Mouse (Mus musculus): ENCODE results near the gene Gm21953.
"Not testable (repeated sequence)": the region's sequence is repeated elsewhere in the genome, so short reads cannot be mapped to it uniquely, and the experiment has no call there.

Gene Gm21953

GRCm38 (mm10) chr4:42293967-42294366 is at the start of gene Gm21953:
Gene Gm21953 (plus strand): TSS chr4:42294267.
- DNase-seq (ENCODE audit: low spot score in 2 of 2): not testable (repeated sequence)

GRCm38 (mm10) chr4:42255467-42255866 is 38.6 kb upstream of the Gm21953 start, which contains the start of gene Ccl21b:
Gene Ccl21b (plus strand): TSS chr4:42255767.
- DNase-seq (ENCODE audit: low spot score in 2 of 2): not testable (repeated sequence)

DNA sequence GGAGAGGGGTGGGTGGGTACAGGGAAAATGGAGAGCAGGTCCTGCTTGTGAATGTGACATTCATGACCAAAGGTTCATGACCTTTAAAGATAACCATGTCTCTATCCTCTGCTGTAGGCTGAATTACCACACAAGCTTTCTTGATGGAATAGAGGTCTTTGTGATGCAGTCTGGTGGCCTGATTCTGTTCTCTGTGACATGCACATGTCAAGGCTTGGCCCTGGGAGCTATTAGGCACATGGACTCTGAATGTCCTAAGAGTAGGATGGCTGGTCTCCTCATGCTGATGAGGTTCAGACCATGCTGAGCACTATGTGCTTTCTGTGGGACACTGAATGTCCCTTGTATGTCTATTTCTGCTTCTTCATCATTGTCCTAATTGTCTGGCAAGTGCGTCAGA is 24.0 kb downstream of the Gm21953 start, which contains the start of gene Fam205a3:
TSS of gene Fam205a3 (plus strand) at position 301 of the 400 bp plus-strand sequence.
- not testable (repeated sequence) for DNase-seq (ENCODE audit: low spot score in 2 of 2)

Data from right cerebral cortex, adult 2 months (tissue).